Mouse (Mus musculus): ENCODE results near the gene Serpinb11.

GRCm38 (mm10) chr1:107351115-107351514 lies 9.9 kb upstream of the Serpinb11 start:
- TF ChIP-seq CTCF (IDR thresholded peaks at IDR 0.05; ENCODE audit: control insufficient read depth, insufficient read depth, insufficient read length) (no peak), MAX (IDR thresholded peaks at IDR 0.05) (no peak), USF1 (IDR thresholded peaks at IDR 0.05; ENCODE audit: low read depth) (no peak), CEBPB (IDR thresholded peaks at IDR 0.05; ENCODE audit: low read depth) (no peak), MYOG (IDR thresholded peaks at IDR 0.05; ENCODE audit: control insufficient read depth, extremely low read depth, insufficient read length) (no peak), FOSL1 (IDR thresholded peaks at IDR 0.05; ENCODE audit: insufficient read depth, low read length, poor library complexity, severe bottlenecking) (no peak)
